Mouse (Mus musculus) mature B cell (primary cell): Measurements from ENCODE around the gene Abr.

Experiments used
- in situ Hi-C: fragments of 300-500 bp; cut with MboI; formaldehyde crosslinking; loops from 2 replicates; pipeline ENCODE4 v1.14.3; 2019

The Abr gene

DNA sequence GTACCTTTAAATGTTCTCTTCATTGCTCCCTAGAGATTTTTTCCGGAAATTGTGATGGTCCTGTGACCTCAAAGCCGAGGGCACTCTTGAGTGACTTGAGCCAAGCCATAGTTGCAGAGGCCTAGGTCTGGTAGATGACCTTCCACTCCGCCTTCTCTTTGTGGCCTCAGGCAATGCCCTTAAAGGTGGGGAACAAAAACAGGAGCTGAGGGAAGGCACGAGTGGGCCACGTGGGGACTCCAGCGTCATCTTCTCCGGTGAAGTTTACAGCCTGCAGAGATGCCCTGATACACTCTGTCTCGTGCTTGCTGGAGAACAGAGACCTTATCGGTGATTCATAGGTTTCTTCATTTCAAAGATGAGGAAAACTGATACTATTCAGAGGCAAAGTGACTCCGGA lies 2.0 kb upstream of the Abr start:
- in situ Hi-C loops, result no loop called here

DNA sequence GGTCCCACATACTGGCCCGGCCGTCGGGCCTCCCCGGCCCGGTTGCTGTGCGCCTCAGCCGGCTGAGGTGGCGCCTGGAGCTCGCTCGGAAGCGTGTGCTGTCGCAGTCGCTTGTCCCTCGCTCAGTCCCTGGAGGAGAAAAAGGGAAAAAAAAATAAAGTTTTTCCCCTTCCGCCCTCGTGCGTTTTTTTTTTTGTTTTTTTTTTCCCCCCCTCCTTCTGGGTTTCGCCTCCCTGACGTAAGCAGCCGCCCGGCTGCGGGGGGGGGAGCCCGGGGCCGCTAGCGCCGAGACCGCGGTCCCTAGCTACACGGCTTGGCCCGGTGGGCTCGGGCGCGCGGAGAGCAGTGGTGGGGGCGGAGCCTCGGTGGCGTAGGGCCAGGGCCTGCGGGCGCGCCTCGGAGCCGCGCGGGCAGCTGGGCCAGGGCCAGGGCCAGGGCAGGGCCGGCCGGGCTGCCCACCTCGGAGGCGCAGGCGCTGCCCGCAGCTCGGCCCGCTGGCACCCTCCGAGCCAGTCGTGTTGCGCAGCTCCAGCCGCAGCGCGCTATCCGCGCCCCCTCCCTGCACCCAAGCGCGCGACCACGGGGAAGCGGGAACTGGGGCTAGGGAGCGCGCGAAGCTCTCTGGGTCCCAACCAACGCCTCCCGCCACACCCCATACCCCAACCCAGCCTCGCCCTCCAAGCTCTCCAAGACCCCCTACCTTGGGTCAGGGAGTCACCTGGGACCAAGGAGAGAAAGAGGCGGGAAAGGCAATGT lies 1.3 kb upstream of the Abr start:
- in situ Hi-C loops, result no loop called here

DNA sequence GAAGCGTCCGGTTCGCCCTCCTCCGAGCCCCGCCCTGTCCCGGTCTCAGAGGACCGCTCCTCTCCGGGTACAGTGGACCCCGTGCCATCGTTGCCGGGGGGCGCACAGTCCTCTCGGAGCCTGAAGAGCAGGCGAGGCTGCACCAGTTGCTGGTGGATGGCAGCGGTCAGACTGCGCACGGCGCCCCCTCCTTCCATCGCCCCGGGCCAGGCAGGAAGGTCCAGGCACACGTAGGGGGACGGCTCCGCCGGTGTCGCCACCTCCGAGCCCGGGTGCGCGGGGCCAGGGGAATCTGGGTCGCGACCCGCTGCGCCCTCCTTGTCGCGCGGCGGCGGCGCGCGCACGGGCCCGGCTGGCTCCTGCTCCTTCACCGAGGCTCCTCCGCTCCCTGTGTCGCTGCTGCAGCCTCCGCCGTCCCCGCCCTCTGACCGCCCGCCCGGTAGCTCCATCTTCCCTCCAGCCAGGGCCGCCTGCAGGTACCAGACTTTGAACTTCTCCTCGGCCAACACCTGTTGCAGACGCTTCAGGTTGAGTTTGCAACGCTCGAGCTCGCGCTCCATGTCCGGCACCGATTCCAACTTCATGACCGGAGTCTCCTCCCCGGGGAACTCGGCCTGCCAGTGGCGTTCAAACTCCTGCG lies 572 bp upstream of the Abr start:
- in situ Hi-C loops, result no loop called here

DNA sequence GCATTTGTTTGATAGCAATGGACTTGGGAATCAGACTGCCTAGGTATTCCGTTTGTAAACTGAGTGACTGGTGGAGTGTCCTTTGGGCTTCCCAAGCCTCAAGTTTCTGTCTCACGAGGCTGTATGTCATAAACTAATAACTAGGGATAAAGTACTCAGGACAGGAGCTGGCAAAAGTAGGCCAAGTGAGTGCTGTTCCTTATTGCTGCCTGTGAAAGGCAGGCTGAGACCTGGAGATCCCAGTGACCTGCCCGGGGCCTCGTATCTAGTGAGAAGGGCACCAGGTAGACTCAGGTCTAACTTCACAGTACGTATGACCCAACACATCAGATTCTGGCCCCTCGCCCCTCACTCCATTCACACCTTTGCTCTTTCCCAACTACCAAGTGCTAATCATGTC lies 4.0 kb downstream of the Abr start:
- in situ Hi-C loops, result no loop called here

- in situ Hi-C loops, result no loop called here
Measured at GRCm38 (mm10) chr11:76614246-76614645, 7.9 kb downstream of the Abr start.

DNA sequence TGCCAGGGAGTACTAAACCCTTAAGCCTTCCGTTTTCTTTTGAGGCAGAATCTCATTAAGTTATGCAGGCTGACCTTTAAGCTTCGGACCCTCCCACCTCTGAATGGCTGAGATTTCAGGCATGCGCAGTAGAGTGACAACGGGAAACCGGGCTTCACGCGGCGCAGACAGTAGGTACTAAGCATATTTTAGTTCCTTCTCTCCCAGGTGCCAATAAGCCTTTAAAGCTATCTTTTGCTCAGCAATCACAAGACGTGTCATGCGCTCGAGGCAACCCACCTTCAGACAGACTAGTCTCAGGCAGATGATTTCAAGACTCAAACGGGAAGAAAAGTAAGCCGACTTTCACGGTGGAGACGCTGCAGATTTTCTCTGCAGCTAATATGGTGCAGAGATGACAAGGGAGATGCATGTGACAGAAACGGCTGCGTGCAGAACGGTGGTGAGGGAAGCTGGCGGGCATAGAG lies 9.4 kb downstream of the Abr start:
- in situ Hi-C loops, result no loop called here

DNA sequence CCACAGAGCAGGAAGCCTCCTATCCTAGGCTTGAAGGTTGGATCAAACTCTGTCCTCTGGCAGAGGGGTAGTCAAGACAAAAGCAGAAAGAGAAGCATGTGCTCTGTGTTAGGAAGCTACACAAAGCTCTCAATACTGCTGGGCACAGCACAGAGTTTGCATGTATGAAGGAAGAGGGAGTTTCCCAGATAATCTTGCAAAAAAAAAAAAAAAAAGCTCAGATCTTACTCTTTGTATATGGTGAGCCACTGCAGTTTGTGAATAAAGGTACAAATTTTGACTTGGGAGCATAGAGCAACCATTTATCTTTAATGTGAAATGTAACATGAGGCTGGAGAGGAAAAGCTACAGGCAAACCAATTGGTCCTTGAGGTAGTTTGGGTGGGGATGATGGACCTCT lies 11.2 kb downstream of the Abr start:
- in situ Hi-C loops, result no loop called here

- in situ Hi-C loops, result no loop called here
Measured at GRCm38 (mm10) chr11:76606521-76606920, 15.6 kb downstream of the Abr start.

- in situ Hi-C loops, result no loop called here
Measured at GRCm38 (mm10) chr11:76599219-76599618, 22.9 kb downstream of the Abr start.

GRCm38 (mm10) chr11:76598757-76599156 lies 23.4 kb downstream of the Abr start:
- in situ Hi-C loops, result no loop called here

GRCm38 (mm10) chr11:76593620-76594326 lies 28.3 kb downstream of the Abr start:
- in situ Hi-C loops, result no loop called here

- in situ Hi-C loops, result no loop called here
Measured at GRCm38 (mm10) chr11:76589746-76590145, 32.4 kb downstream of the Abr start.

DNA sequence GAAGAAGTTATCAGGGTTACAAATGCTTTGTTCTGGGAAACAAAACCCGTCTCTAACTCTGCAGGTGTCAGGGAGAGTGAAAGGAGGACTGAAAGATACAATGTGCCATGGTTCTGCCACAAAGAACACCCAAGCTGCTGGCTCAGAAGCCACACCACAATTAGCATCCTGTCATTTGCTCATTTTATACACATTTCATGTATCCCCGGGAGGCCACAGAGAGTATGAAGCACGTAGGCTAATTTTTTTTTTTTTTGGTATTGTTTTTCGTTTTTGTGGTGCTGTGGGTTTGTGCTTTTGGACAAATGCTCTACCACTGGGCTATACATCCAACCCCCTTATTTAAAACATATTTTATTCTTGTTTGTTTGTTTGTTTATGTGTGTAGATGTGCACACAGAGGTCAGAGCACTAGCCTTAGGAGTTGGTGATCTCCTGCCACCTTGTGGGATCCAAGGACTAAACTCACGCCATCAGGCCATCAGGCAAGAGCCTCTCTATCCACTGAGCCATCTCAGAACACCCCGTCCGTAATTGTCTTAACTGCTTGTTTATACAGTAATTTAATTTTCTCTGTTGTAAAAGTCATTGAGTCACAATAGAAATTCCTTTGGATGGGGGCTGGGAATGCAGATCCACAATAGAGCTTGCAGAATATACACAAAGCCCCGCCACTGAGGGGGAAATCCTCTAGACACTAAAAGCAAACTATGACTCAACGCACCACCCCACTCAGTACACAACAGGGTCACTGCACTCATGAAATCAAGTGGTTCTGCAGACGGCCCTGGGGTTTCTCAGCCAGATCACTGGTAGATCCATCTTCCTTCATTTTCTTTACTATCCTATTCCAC lies 33.3 kb downstream of the Abr start:
- in situ Hi-C loops, result no loop called here

GRCm38 (mm10) chr11:76588032-76588431 lies 34.1 kb downstream of the Abr start:
- in situ Hi-C loops, result no loop called here

GRCm38 (mm10) chr11:76587333-76587732 lies 34.8 kb downstream of the Abr start:
- in situ Hi-C loops, result no loop called here

DNA sequence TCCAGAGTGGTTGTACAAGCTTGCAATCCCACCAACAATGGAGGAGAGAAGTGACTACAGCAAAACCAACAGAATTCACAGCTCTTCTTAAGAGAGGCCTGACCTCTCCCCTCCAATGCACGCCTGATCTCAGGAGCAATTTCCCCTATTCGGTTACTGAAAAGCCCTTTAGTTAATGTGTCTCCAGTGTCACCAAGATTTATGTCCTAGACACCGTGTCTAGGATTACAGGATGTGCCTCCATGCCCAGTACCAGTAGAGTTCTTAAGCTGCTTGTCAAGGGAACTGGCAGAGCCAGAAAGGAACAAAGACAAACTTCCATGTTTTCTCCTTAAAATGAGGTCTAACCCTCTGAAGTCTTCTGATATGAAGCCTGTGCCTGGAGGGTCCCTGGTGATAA lies 36.0 kb downstream of the Abr start:
- in situ Hi-C loops, result no loop called here

GRCm38 (mm10) chr11:76577588-76578257 lies 44.4 kb downstream of the Abr start:
- in situ Hi-C loops, result no loop called here

- in situ Hi-C loops, result no loop called here
Measured at GRCm38 (mm10) chr11:76572820-76573385, 49.2 kb downstream of the Abr start.

DNA sequence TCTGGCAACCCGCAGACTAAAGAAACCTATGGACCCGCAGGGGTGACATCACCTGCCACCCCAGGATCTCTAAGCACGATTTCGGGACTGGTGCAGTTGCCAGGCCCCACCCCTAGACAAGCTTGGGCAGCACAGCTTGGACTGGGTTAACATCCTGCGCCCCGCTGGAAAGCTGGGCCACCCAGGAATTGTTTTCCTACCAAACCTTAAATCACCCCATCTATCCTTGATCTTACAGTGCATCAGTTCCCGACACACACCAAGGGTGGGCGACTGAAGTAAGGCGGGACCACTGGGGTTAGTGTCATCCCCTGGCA lies 50.5 kb downstream of the Abr start:
- in situ Hi-C loops, result no loop called here

DNA sequence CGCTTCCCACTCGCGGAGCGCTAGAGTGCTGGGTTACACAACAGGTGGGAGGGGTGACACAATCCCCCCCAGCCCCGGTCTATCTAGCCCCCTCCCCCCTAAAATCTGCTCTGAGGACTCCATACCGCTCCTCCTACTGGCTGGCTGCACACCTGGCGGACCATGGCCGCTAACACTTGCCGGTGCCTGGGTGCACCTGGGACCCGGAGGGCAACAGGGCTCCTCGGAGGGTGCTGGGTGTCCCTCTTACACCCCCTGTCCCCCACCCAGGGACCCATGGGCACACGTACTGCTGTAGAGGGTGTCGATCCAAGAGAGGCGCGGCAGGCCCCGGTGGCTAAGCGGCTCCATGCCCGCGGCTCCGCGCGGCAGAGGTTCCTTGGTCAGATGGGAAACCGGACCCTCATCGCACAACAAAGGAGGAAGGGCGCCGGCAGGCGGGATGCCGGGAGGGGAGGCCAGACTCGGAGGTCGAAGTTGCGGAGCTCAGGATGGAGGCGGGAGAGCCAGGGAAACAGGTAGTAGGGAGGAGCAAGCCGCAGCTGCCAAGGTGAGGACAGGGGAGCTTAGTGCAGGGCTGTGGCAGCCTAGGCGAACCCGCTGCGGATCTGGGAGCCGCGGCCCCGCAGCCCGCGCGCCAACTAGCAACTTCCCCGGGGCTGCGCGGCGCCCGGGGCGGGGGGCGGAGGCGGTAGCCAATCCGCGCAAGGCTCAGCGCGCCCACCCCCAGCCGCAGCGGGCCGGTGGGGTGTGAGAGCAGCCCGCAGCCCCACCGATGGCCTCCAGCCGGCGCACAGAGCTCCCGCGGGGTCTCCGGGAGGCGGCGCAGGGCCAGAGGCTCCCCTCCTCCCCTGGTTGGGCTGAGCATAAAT lies 51.1 kb downstream of the Abr start:
- in situ Hi-C loops, result no loop called here
